Mouse (Mus musculus) ovary, postnatal 36 days (tissue): ENCODE measurements around the gene Ncoa4.
"Not testable (repeated sequence)": the region's sequence is repeated elsewhere in the genome, so short reads cannot be mapped to it uniquely, and the experiment has no call there.

Experiments
- DNase-seq: peaks from one replicate; pipeline ENCODE4 v3.0.0; 2022; ENCODE audit warnings: low spot score, mixed read lengths

Ncoa4 gene

DNA sequence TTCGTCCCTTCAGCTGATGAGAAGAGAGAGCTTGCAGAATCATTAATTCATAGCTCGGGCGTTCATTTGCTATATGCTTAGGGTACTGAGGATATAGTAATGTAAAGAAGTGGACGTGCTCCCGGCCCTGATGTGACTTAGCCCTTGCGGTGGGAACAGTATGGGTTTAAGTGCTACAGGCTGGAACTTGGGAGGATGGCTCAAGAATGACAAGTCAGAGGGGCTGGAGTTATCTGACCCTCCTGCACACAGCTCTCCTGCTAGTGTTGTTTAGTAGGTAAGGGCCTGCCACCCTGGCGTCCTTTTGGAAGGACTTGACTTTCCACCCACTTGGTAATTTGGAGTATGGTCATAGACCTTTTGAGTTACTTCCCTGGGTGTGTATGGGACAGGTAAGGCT lies 898 bp downstream of the Ncoa4 start:
- DNase-seq, result no peak

DNA sequence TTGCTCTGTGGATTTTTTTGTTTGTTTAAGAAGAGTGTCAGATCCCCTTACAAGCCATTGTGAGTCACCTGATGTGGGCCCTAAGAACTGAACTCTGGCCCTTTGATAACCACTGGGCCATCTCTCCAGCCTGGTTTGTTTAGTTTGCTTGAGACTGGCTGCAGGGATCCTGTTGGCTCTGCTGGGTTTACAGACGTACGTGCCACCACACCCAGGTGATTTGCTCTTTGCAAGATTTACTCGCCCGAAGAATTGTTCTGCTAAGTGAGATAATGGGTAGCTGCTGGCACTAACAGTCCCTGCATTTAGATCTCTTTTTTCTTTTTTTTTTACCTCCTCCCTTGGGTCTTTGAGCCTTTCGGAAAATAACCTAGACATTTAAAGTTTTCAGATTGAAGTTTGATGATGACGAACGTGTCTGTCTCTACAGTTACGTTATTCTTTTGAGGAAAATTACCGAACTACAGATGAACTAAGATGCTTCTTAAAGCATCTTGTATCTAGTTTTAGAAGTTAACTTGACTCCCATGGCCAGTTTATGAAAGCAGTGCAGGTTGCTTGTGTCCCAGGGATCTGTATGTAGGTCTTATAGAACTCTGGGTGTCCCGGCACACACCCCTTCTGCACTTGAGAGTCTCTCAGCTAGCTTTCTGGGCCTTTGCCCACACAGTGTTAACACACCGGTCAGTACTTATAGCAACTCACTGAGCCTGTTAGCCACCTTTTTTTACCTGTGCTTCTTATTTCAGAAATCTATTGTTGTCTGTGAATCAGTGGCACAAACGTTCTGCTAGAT lies 1.6 kb downstream of the Ncoa4 start:
- DNase-seq, result no peak

DNA sequence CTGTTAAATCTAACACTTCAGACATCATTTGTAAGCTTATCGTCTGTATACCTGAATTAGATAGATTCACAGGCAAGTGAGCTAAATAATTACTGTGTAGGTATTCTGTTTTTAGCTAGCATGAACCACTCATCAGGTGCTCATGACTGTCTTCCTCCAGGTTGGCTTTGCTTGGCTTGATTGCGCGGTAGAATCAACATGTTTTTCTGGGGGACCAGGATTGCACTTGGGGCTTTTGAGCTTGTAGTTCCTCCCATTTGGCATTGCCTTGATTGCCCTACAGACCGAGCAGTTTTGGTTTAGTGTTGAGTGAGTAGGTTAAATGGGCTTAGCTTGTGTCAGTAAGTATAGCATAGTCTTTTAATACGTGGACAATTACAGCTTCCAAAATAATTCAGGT lies 2.6 kb downstream of the Ncoa4 start:
- DNase-seq, result no peak

DNA sequence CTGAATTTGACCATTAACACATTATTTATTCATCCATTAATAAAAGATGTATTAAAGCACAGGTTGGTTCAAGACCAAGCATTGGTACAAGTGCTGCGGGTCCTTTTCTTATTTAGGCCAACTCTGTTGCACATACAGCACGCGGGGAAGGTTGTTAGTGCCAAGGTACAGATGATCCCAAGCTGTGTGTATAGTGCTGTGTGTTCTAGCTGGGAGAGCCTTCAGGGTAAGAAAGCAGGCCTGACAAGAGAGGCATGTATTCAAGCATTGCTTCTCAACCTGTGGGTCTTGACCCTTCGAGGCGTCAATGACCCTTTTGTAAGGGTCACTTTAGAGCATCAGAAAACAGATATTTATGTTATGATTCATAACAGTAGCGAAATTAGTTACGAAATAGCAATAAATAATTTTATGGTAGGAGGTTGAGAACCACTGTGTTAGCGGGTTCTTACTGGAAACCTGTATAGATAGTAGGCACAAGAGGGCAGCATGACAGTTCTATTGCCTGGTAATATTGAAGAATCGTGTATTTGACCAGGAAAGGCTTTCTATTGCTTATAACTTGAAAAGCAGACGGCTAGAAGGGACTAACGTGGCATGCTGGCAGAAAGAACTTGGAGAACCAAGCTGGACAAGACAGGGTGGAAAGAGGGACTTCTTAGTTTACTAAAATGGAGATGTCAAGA lies 3.7 kb downstream of the Ncoa4 start:
- DNase-seq, result no peak

DNA sequence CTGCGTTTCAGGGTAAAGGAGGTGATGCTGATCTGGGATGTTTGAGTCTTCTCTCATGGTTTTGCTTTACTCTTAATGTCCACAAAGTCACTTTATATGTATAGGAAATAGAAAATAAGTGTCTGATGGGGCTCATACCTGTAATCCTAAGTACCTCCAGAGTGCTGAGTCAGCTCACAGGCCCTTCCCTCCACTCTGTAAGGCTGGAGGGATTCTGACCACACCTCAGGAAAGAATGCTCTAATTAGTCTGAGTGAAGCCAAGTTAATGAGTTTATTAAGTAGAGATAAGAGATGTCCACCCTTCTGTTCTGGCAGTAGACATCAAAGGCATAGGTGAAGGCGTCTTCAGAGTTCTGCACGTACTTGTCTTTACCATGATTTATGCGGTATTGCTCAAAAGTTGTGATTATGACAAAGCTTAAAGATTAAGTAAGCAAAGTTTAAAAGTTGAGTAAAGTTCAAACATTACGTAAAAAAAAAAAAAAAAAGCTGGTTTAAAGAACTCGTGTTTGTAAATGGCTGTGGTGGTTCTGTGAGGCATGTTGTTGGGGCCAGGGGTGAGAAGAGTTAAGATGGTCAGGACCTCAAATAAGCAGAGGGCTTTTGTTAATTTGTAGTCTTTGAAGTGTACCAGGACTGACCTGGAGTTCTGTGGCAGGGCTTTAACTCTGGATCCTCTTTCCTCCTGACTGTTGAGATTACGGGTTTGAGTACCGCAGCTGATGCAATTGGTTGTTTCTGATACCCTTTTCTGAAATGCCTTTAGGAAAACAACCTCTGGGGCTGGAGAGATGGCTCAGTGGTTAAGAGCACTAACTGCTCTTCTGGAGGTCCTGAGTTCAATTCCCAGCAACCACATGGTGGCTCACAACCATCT lies 4.7 kb downstream of the Ncoa4 start:
- DNase-seq, result no peak

DNA sequence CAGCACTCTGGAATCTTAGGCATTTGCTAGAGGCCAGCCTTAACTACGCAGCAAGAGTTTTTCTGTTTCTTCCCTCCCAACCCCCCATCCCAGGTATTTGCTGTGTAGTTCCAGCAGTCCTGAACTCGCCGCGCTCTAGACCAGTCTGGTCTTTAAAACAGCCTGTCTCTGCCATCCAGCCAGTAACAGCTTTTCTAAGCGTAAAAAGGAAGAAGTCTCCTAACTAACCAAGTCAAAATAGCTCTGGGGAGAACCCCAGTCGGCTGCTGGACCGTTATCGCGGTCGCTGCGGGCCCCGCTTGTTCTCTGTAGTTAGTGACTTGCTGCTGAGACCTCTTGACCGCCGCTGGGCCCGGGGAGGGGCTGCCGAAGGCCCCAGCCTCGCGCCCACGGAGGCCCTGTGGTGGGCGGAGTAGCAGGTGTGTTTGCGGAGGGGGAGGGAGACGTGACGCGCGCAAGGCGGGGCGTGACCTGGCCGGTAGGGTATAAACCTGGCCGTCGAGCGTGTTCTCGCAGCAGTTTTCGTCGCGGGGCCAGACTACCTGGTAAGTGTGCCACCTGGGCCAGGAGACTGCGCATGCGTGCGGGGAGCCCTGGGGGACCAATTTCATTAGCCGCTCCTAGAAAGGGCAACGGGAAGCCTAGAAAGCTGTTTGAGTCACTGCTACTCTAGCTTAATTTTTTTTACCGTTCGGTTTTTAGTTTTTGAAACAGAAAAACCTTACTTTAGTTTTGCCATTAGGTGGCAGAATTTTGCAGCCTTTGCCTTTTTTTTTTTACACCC lies 5.8 kb downstream of the Ncoa4 start:
- peak; percentile 77 for DNase-seq

DNA sequence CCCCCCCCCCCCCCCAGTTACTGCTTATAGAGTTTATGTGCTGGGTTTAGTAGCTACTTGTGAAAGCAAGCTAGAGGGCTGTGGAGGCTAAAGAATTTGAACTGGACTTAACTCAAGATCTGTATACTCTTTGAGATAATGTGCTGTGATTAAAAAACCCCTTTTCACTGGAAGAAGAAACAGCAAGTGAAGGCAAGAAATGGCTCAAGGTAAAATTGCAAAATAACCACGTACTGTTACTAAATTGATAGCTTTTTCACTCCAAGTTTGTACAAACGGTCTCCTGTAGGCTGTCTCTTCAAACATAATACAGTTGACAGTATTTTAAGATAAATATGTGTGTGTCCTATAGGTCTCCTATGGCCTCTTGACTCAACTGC lies 6.4 kb downstream of the Ncoa4 start:
- no peak for DNase-seq

DNA sequence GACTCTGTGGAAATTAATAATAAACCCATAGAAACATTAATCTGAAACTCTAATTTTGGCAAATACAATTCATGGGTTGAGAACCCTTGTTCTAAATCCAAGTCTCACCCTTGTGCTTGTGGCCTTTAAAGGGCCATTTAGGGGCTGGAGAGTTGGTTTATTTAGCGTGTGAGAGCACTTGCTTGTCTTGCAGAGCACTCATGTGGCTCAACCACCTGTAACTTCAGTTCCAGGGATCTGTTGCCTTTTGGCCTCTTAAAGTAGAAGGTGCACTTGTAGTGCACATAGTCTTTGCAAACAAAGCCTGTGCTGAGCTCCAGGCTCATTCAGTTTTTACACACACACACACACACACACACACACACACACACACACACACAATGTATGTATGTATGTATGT lies 7.2 kb downstream of the Ncoa4 start:
- no peak for DNase-seq

DNA sequence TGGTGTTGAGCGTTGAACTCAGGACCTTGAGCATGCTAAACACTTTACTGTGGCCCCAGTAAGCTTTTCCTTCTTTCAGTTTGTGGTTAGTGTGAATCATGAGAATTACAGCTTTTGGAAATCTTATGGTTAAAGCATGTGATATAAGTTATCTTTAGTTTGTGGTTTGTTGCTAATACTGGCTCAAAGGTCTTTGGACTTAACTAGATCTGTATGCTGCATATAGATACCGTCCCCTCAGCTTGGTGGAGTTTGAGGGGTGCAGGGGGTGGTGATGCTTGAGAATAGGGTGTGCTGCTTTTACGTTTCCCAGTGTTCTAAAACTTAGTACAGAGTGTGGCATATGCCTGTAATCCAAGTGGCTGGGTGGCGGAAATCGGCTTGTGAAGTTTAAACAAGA lies 7.7 kb downstream of the Ncoa4 start:
- DNase-seq, result no peak

DNA sequence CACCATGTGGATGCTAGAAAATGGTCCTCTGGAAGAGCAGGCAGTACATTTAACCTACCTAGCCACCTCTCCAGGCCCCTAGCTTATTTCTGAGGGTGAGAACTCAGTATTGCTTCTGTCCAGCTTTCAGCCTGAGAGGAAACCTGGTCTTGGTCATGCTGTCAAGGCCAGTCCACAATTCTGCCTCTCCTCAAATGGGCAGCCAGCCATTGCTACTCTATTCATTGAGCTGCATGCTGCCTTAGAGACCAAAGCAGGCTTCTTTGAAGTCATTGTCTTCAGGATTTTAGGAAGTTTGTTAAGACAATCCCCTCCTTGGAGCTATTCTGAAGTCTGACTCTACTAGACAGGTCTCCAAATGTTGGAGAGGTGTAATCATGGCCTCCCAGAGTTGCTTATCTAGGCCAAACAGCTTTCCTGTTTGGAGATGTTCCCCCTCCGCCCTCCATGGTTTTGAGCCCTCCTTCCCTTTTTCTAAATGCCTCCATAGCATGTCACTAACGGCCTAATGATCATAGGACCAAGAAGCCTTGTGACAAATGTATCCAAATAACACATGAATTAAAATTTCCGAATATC lies 9.1 kb downstream of the Ncoa4 start:
- DNase-seq, result no peak

DNA sequence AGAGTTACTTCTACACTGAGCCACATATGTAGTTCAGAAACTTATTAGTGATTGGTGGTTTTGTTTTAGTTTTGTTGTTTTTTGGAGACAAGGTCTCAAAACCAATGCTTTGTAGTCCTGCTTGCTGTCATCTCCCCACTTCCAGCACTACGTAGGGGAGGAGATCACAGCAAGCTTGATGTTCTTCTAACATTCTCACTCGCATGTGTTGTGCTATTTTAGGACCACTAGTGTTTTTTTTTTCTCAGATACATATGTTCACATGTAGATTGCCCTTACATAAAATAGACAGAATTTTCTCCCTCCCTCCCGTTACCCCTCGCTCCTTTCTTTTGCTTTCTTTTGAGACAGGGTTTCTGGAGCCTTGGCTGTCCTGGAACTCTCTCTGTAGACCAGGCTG lies 10.5 kb downstream of the Ncoa4 start:
- no peak for DNase-seq

DNA sequence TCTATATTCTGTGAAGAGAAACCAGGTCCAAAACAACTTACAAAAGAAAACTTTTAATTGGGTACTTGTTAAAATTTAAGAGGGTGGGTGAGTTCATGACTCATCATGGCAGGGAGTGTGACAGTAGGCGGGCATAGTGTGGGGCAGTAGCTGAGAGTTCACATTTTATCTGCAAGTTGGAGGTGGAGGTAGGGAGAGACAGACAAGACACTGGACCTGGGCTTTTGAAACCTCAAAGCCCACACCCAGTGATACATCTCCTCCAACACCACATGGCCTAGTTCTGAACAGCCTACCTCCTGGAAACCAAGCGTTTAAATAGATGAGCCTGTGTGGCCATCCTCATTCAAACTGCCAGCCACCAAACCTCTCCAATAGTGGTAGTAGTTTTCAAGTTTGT lies 15.6 kb downstream of the Ncoa4 start:
- DNase-seq, result no peak

DNA sequence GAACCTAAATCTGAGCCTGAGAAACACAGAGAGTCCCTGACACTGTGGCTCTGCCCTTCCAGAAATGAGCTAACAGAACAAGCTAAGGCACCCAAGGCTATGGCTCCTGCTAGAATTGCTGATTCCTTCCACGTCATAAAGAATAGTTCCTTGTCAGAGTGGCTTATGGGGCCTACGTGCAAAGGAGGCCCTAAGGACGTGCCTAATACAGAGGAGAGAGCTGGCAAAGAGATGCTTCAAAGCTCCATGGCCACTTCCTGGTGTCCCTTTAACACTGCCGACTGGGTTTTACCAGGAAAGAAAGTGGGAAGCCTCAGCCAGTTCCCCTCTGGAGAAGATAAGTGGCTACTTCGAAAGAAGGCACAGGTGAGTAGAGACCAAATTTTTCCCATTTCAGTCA lies 16.9 kb downstream of the Ncoa4 start:
- not testable (repeated sequence) for DNase-seq

DNA sequence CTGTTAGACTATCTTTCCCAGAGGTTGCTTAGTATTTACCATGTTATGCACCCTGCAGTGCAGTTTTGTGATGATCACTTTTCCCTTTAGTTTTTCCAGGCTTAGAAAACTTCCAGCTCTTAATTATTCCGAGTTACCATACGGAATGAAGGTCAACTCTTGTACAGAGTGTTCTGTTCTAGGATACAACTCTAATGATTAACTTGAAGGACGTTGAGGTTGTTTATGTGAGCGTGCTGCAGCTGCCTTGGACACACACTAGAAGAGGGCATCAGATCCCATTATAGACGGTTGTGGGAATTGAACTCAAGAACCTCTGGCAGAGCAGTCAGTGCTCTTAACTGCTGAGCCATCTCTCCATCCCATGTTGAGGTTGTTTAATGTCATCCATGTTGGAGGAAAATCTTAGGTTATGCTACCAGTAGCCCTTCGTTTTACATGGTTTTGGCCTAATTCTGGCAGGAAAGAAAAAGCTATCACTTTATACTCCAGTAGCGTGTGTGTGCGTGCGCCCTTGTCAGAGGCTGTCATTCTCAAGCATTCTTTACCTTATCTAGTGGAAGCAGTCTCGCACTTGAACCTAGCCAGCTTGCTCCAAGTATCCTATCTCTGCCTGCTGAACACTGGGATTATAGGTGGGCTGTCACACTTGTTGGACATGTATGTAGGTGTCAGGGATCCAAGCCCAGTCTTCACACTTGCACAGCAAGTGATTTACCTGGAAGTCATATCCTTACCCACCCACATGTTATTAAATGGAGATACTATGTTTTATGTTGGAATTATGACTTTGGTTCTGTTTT lies 19.9 kb downstream of the Ncoa4 start:
- no peak for DNase-seq

DNA sequence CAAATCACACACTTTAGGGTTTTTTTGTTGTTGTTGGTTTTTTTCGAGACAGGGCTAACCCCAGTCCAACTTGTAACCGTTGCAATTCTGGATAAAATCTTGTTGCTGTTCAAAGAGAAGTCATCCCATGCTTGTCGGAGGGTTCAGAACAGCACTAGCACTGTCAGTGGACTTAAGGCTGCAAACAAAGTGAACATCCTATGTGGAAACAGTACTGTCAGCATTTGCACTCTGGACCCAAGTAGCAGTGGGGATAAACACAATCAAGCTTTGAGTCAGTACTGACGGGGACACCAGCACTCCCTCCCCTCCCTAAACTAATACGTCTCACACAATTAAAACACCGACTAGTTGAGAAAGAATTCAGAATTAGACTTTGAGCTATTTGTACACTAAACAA lies 21.2 kb downstream of the Ncoa4 start:
- no peak for DNase-seq

DNA sequence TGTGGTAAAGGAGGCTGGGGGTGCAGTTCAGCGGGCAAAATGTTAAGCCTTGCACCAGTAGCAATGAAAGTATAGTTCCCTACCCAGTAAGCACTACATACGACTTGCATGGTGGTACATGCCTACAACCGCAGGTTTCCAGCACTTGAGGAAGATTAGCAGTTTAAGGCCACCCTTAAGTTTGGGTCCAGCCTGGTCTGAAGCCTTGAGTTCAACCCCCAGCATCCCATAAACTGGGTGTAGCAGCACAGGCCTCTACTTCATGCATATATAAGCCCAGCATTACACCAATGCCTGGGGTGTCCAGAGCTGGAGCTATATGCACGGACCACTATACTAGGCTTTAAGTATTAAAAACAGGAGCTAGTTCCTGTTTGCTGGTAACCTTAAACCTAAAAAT lies 24.2 kb downstream of the Ncoa4 start:
- DNase-seq, result no peak

DNA sequence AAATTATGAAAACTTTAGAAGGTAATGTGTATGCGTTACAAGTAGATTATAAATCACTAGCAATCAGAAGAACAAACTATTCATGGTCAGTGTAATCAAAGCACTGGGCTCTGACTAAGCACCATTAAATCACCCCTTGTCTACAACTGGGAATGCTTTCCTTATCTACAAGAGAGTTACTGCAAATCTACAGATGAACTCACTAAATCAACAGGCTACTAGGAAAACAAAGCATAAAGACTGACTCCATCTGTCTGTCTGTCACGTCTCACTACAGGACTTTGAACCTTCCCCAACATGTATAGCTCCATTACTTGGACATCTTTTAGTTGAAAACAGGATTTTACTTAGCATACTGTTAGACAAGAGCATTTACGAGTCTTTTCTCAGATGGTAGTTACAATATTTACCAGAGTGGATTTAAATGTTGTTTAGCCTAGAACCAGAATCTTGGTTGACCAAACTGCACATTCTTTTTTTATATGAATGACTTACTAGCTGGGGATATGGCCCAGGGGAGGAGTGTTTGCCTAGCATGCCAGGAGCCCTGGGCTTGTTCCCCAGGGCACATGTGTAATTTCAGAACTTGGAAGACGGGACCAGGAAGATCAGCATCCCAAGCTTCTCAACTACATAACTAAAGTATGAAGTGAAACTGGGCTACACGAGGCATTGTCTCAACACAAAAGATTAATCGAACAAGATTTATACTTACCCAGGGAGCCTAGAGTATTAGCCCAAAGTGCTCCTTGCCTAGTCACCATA lies 31.1 kb downstream of the Ncoa4 start:
- no peak for DNase-seq

DNA sequence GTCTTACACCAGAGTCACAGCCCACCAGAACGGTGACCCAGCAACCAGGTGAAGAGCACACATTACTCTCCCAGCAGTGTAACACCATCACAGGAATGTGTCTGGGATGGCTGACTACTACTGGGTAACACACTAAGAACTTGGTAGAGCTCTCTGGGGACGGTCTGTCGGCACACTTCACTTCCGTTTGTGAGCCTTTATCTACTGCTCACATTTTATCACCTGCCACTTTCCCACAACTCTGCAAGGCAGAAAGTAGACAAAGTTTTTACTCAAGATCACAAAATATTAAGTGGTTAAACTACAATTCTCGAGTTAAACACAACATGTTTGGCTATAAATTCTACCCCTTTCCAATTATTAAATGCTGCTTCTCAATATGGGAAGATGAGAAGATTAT lies 32.3 kb downstream of the Ncoa4 start:
- DNase-seq, result no peak

DNA sequence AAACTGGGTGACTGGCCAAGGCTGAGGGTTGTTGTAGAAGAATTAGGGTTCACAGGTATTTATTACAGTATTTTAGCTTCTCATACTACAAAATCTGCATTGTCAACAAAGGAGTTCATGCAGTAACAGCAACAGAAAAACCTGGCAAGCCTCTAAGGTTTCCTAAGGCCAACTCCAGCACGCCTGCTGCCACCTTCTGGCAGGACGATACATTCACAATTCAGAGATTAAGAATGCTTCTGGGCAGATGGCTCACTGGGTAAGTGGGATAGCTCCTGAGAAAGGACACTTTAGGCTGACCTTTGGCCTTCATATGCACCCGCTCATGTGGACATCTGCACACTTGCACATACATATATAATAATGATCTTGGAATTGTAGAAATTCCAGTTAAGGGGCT lies 32.8 kb downstream of the Ncoa4 start:
- peak; percentile 48 for DNase-seq

DNA sequence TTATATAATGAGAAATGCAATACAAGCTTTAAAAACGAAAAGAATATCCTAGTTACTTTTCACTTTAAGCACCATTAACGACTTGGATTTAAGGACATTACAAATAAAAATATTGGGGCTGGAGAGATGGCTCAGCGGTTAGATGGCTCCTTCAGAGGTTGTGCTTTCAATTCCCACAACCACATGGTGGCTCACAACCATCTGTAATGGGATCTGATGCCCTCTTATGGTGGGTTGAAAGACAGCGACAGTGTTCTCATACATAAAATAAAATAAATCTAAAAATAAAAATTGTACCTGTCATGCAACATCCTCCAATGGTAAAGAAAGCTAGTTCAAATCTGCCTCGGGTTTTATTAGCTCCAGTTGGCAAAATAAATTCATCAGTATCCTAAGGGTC lies 33.9 kb downstream of the Ncoa4 start:
- not testable (repeated sequence) for DNase-seq
